Mouse (Mus musculus) gastrocnemius, adult 2 months (tissue): ENCODE data around the gene Ywhab. TPM values are rescaled to one million over a fixed set of nuclear protein-coding genes. Genes with fewer than 3 reads are reported as not detected.
A peak's percentile ranks its signal among the peaks of the same experiment; 100 is the strongest.

Experiments used
- DNase-seq: peaks from one replicate; pipeline ENCODE4 v3.0.0; 2022
- H3K27ac ChIP-seq: fragments of 200-600 bp; 2 replicates; pipeline ENCODE4 v1.8.1; 2022; ENCODE audit warnings: mild to moderate bottlenecking
- H3K4me3 ChIP-seq: fragments of 200-600 bp; 2 replicates; pipeline ENCODE4 v1.8.1; 2022; ENCODE audit warnings: mild to moderate bottlenecking, moderate library complexity
- CTCF ChIP-seq: fragments of 200-600 bp; IDR thresholded peaks from 2 replicates; pipeline ENCODE4 v1.8.1; 2022; ENCODE audit warnings: antibody characterized with exemption, mild to moderate bottlenecking, moderate library complexity
- intact Hi-C: fragments of 180-260 bp; cut with DNase I; formaldehyde crosslinking; loops from one replicate; pipeline ENCODE4 v1.15.1; 2025
- total RNA-seq, 2 experiments: library from RNA; stranded (reverse); gene quantifications; 2 replicates each; pipeline ENCODE4 v1.2.3; 2021

Ywhab gene
- total RNA-seq, 2 experiments from 2014 or later = 34.7 to 44.4 TPM

DNA sequence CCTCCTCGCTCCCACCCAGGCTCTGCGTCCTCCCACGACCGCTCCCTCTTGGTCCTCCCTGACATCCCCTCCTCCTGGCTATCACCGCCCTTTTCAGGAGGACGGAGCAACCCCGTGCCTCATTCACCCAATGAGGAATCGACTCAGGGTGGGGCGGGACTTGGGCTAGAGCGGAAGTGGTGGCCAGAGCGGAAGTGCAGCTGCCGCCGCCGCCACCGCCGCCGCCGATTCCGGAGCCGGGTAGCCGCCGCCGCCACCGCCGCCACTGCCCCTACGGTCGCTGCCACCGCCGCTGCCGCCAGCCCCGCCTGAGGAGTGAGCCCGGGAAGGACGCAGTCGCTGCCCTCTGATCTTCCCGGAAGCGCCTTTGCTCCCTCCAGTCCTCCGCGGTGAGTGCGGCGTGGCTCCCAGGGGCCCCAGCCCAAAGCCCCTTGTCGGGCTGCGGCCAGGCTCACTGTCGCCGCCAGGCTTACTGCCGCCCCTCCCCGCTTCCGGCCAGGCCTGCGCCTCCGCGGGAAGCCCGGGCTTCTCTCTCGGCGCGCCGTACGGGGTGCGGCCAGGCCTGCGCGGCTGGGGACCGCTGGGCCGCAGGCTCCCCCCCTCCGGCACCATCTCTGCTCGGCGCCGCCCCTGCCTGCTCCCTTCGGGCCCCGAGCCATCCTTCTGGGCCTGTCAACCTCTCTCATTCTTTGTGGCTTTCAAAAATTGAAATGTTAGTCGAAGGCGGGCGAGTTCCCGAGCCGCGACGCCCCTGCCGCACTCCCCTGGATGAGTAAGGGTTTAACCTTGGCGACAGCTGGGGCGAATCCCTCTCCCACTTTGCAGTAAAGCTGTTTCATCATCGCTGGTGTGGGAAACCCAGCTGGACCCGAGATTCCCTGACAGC, 460 bp downstream of the Ywhab start:
- H3K4me3 ChIP-seq = peak overlapping the region; percentile 97

DNA sequence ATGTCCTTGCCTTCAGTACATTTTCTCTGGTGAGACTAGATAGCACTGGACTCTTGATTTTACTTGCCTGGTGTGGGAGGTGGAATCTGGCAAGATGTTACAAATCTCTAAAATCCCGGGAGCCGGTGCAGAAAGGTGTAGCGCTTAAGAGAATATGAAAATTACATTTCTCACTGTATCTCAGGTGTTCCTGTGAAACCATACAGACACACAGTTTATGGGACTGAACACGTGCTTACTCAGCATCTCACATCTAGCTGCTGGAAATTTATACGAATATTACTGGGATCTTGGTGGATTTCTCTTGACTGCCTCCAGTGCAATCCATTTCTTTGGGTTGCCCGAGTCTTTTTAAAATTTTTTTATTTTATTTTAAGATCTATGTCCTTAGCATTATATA, 1.5 kb downstream of the Ywhab start:
- no peak for DNase-seq
- intact Hi-C loops = loop anchor here (5.0 kb wide), 1 partner anchor 76 kb away; the partner anchor contains the start of genes Stk4 and Tomm34
- Histone ChIP-seq H3K27ac (peak overlapping the region; percentile 96), H3K4me3 (peak overlapping the region; percentile 97)
- no peak for TF ChIP-seq CTCF

More for the DNA sequence above, 460 bp downstream of the Ywhab start:
- intact Hi-C loops = loop anchor here (5.0 kb wide), 1 partner anchor 77 kb away; the partner anchor contains the start of genes Stk4 and Tomm34
- peak overlapping the region; percentile 96 for H3K27ac ChIP-seq
- peak; percentile 96 for DNase-seq
- TF ChIP-seq CTCF = no peak

DNA sequence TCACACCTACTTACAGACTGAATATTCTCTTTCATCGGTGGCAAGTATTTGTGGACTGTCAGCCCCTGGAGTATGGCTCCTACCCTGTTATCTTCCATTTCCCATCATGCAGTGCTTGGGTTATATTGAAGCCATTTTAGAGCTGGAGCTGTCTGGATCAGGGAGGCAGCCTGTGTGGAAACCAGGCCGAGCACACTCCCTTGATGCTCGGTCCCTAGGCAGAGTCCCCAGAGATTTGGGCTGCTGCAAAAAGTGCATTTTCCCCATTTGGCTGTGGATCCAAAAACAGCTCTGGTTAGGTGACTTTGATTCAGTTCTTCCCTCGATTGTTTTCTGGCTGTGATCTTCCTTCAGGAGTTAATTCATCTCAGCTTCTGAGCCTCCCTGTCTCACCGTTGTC, 2.1 kb downstream of the Ywhab start:
- intact Hi-C loops = loop anchor here (5.0 kb wide), 1 partner anchor 75 kb away; the partner anchor contains the start of genes Stk4 and Tomm34

DNA sequence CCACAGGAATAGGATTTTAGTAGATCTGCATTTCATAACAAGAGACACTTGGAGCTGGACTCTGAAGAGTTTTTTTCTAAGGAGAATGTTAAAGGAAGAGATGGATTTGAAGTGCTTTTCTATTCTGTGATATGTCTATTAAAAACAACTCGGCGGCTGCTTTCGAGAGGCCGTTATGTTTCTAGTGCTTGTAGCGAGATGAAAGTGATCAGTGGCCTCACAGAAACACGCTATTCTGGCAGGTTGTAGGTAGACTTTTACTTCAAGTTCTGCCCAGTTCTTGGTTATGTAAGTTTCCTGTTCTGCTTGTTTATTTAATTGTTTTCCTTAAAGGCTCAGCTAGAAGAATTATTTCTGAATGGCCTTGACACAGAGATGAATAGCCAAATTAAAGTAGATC, 4.2 kb downstream of the Ywhab start:
- Histone ChIP-seq H3K4me3 (no peak overlapping the region), H3K27ac (0 out of 2 replicates have a peak overlapping the region, but pooled peaks have one; percentile 10)
- intact Hi-C loops = loop anchor here (5.0 kb wide), 1 partner anchor 73 kb away; the partner anchor contains the start of genes Stk4 and Tomm34
- no peak for TF ChIP-seq CTCF
- DNase-seq = no peak

More for the DNA sequence above, 2.1 kb downstream of the Ywhab start:
- Histone ChIP-seq H3K4me3 (peak overlapping the region; percentile 97), H3K27ac (peak overlapping the region; percentile 28; the same call in 1 of the 2 replicates)
- no peak for TF ChIP-seq CTCF
- DNase-seq = no peak

DNA sequence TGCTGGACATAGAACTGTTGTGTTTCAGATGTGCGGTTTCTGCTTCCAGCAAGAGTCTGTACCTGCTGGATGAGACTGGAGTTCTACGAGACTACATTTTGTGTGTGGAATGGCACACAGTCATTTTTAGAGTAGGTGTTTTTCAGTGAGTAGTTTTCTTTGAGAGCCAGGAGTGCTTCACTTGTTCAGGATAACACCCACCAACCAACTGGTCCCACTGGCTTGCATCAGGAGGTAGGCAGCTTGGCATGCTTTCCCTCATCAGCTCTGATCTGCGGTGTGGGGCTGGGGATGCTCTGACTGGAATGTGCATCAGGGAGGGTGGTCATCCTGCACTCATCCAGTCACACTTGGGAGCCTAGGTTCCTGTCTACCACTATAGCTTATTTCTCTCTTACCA, 7.9 kb downstream of the Ywhab start:
- Histone ChIP-seq H3K4me3 (no peak overlapping the region), H3K27ac (no peak overlapping the region)
- no peak for TF ChIP-seq CTCF
- DNase-seq = no peak
- intact Hi-C loops = no loop called here

DNA sequence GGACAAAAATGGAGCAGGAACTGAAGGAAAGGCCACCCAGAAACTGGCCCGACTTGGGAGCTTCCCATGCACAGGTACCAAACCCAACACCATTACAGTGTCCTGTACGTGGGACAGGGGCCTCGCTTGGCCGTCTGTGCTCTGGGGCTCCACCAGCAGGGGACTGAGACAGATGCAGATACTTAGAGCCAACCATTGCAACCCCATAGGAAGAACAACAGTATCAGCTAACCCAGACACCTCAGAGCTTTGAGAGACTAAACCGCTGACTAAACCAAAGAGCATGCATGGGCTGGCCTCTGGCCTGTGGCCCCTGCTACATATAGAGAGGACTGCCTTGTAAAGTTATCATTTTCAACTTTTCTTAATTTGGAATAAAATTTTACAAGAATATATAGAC, 9.7 kb downstream of the Ywhab start:
- intact Hi-C loops = no loop called here

DNA sequence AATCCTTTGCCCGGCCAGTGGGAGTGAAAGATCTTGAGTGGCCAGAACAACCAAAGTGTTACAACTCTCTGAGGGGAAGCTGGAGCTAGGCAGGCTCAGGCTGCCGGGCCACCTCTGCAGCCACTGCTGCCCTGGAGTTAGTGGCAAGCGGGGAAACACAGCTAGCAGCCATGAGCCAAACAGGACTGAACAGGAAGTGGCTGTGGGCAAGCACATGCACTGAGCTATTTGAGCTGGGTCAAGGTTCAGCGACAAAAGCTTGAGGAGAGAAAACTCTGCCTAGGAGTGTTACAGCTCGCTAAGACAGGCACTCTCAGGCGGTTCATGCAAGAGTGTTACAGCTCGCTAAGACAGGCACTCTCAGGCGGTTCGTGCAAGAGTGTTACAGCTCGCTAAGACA, 12.2 kb downstream of the Ywhab start:
- intact Hi-C loops = no loop called here
- Histone ChIP-seq H3K4me3 (peak overlapping the region; percentile 15; the same call in 1 of the 2 replicates), H3K27ac (no peak overlapping the region)
- no peak for TF ChIP-seq CTCF
- DNase-seq = peak; percentile 37

More for the DNA sequence above, 9.7 kb downstream of the Ywhab start:
- no peak for DNase-seq
- Histone ChIP-seq H3K4me3 (no peak overlapping the region), H3K27ac (no peak overlapping the region)
- TF ChIP-seq CTCF = no peak

DNA sequence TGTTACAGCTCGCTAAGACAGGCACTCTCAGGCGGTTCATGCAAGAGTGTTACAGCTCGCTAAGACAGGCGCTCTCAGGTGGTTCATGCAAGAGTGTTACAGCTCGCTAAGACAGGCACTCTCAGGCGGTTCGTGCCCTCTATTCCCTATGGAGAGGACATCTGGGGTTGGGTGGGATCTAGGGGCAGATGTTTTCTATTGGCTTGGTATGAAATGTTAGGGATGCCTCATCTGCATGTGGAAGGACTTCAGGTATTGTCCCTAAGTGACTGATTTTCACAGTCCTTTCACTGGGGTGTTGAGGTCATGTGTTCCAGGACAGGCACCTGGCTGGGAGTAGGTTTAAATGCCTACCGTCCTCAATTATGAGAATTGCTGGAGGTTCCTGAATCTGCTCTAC, 12.8 kb downstream of the Ywhab start:
- Histone ChIP-seq H3K4me3 (no peak overlapping the region), H3K27ac (peak overlapping the region; percentile 2; the same call in 1 of the 2 replicates)
- no peak for DNase-seq
- TF ChIP-seq CTCF = no peak
- intact Hi-C loops = no loop called here

DNA sequence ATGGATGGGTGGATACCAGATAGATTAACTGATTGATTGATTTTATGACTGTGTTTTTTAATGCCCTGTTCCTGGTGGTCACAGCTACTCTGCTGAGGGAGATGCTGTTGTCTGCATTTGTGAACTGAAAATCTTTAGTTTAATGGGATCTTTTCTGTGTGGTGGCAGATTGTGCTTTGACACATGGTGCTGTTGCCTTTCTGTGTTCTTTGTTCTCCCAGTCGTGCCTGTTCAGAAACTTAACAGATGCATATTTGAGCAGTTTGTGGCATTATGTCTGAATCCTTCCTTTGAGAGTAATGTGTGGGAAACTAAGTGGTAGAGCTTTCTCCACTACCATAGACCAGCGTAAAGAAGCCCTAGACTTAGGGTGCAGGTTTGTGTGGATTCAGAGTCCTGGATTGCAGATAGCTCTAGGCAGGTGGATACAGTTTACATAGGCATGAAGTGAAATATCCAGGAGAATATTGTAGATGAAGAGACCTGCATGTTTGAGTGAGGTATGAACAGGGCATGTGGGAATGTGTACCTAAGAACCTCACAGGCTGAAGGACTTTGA, 13.3 kb downstream of the Ywhab start:
- H3K27ac ChIP-seq = peak overlapping the region; percentile 2; the same call in 1 of the 2 replicates
- TF ChIP-seq CTCF = no peak
- no peak for DNase-seq
- H3K4me3 ChIP-seq = no peak overlapping the region
- intact Hi-C loops = no loop called here

DNA sequence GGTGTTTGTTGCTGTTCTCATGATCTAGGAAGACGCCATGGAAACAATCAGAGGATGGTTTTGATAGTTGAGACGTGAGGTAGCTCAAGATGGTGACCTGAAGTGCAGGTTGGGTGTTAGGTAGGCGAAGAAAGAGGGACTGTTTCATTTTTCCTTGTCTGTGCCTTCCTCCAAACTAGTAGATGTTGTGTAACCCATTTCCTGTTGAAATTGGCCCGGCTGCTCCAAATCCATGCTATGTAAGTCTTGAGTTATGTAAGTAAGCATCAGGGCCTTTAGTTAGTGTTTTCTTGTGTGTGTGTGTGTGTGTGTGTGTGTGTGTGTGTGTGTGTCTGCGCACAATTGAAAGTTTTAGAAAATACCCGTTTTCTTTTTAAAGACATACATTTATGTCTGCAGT, 14.5 kb downstream of the Ywhab start:
- intact Hi-C loops = no loop called here
- Histone ChIP-seq H3K4me3 (no peak overlapping the region), H3K27ac (peak overlapping the region; percentile 48; the same call in 1 of the 2 replicates)
- TF ChIP-seq CTCF = no peak
- DNase-seq = no peak

DNA sequence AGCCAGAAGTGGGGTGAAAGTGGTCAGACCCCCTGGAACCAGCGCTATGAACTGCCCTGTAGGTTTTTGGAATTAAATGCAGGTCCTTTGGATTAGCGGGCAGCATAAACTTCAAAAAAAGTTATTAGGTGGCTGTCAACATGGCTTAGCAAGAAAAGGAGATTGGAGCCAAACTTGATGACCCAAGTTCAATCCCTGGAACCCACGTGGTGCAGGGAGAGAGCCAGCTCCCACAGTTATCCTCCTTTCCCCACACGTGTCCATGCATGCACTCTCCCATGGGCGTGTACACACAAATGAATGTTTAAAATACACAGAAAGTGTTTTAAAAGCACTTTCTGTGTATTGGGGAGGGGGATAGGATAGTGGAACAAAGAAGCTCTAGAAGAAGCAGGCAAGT, 15.7 kb downstream of the Ywhab start:
- no peak for TF ChIP-seq CTCF
- Histone ChIP-seq H3K27ac (no peak overlapping the region), H3K4me3 (no peak overlapping the region)
- no peak for DNase-seq
- intact Hi-C loops = no loop called here

DNA sequence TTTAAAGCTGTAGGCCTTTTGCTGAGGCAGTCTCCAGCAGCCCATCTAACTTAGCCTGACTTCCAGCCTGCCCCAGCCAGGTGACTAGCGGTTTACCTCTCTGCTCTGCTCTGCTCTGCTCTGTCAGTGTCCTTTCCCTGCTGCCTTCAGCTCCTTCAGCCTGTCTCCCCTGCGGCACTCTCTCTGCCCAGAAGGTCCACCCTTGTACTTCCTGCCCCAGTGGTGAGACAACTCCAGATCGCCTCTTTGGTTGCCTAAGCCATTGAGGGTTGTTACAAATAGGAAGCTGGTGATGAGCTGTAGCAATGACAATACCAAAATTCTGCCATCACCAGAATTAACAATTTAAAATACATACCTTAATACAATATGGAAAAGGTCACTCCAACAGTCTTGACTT, 16.2 kb downstream of the Ywhab start:
- TF ChIP-seq CTCF = no peak
- no peak overlapping the region for H3K27ac ChIP-seq
- no peak overlapping the region for H3K4me3 ChIP-seq
- intact Hi-C loops = no loop called here
- DNase-seq = no peak

DNA sequence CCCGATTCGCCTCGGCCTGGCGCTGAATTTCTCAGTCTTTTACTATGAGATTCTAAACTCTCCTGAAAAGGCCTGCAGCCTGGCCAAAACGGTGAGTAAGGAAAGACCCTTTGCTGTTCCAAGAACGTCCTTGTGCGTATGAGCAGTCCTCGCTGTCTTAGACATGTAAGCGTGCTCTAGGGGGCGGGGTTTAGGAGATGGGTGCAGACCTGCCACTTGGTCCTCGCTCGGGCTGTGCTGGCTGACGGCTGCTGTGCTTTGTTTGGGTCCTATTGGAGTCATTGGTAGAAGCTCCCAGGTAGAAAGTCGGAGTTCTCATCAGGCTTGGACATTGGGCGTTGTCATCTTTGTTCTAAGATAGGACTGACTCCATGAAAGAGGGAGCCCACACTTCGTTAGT, 20.5 kb downstream of the Ywhab start:
- no peak overlapping the region for H3K4me3 ChIP-seq
- intact Hi-C loops = no loop called here
- TF ChIP-seq CTCF = no peak
- no peak overlapping the region for H3K27ac ChIP-seq
- DNase-seq = no peak
